ENCODE assay signal across 15 mouse cellular contexts in genomic region chr8:72146056-72146455, GRCm38 (mm10). TPM values are rescaled to one million over a fixed set of nuclear protein-coding genes. Genes with fewer than 3 reads are reported as not detected.
A peak's percentile ranks its signal among the peaks of the same experiment; 100 is the strongest.
DNase-seq lines count a peak whose midpoint lies in the region; ATAC-seq lines count a peak whose summit lies in the region.
"Had no signal": no experiment of that assay in that cellular context is flagged by ENCODE, and none has a peak within 500 bp of the region (broad histone marks: within the 10 kb centered on the region; RNA-seq: fewer than 3 reads in every experiment).

No protein-coding gene starts in this region.

- DNase-seq in midbrain, embryonic 11.5 days (ENCODE audit: low spot score, missing footprints): peak; percentile 8
- no peak for DNase-seq in midbrain, embryonic 10.5 days (ENCODE audit: low spot score)
- peak; percentile 52 to 64 for DNase-seq in adrenal gland, postnatal 36 days
- DNase-seq in cerebellum, postnatal 25 days: no peak
- DNase-seq in cerebellum, postnatal 36 days: no peak
- no peak for DNase-seq in left cerebral cortex, postnatal 25 days (ENCODE audit: low spot score in 2 of 2)
- DNase-seq: thymus, postnatal 14 days had no signal

- 79% methylated on average over 1 of the region's 1 CpGs for whole genome bisulfite sequencing in midbrain, embryonic 11.5 days
- WGBS in midbrain, embryonic 10.5 days: 75% methylated on average over 1 of the region's 1 CpGs
- WGBS in lung, embryonic 16.5 days: 71% methylated on average over 1 of the region's 1 CpGs

- H3K9me3 ChIP-seq in midbrain, embryonic 11.5 days (ENCODE audit: control insufficient read depth, low read length): no peaks in the 10 kb centered on the region
- H3K9me3 ChIP-seq in midbrain, embryonic 10.5 days (replicated peaks): no peaks in the 10 kb centered on the region
- no peaks in the 10 kb centered on the region for H3K9me3 ChIP-seq in lung, embryonic 16.5 days (ENCODE audit: control insufficient read depth, low read length)
- H3K9me3 ChIP-seq: hindbrain, embryonic 15.5 days; limb, embryonic 15.5 days had no signal

- no peak for ATAC-seq in midbrain, embryonic 11.5 days (ENCODE audit: low FRiP score)
- ATAC-seq in lung, embryonic 16.5 days (ENCODE audit: low read depth): peak; percentile 24; the same call in 1 of the 2 replicates
- ATAC-seq: activated CD4-positive, CD25-positive, alpha-beta regulatory T cell, adult 4 months; forebrain, embryonic 16.5 days had no signal

- H3K4me3 ChIP-seq in midbrain, embryonic 11.5 days (ENCODE audit: low read depth, low read length): no peak overlapping the region
- no peak overlapping the region for H3K4me3 ChIP-seq in midbrain, embryonic 10.5 days
- no peak overlapping the region for H3K4me3 ChIP-seq in lung, embryonic 16.5 days (ENCODE audit: low read length)
- H3K4me3 ChIP-seq: hindbrain, embryonic 15.5 days; limb, embryonic 15.5 days had no signal

- intact Hi-C loops in left cerebral cortex, postnatal 25 days (cut with DNase I): no loop called here

- no peak overlapping the region for H3K4me2 ChIP-seq in midbrain, embryonic 11.5 days
- no peak overlapping the region for H3K4me2 ChIP-seq in lung, embryonic 16.5 days (ENCODE audit: low read depth, low read length)
- H3K4me2 ChIP-seq: heart, embryonic 11.5 days; hindbrain, embryonic 15.5 days; limb, embryonic 15.5 days had no signal

- H3K36me3 ChIP-seq in midbrain, embryonic 11.5 days (ENCODE audit: control insufficient read depth, insufficient read depth, low read length): peaks cover 27% of the 10 kb centered on the region
- peaks cover 97% of the 10 kb centered on the region for H3K36me3 ChIP-seq in midbrain, embryonic 10.5 days
- peaks cover 74% of the 10 kb centered on the region for H3K36me3 ChIP-seq in lung, embryonic 16.5 days (ENCODE audit: control insufficient read depth, insufficient read depth, low read length)

- H3K4me1 ChIP-seq in midbrain, embryonic 11.5 days (ENCODE audit: control insufficient read depth, insufficient read depth, low read length): no peaks in the 10 kb centered on the region
- H3K4me1 ChIP-seq in midbrain, embryonic 10.5 days: no peaks in the 10 kb centered on the region
- H3K4me1 ChIP-seq in lung, embryonic 16.5 days (replicated peaks; ENCODE audit: control insufficient read depth, insufficient read depth, low read length): no peaks in the 10 kb centered on the region
- H3K4me1 ChIP-seq: hindbrain, embryonic 15.5 days; limb, embryonic 15.5 days had no signal

- H3K27ac ChIP-seq in midbrain, embryonic 11.5 days (ENCODE audit: low read depth, low read length): no peak overlapping the region
- H3K27ac ChIP-seq in midbrain, embryonic 10.5 days (replicated peaks): no peak overlapping the region
- H3K27ac ChIP-seq in lung, embryonic 16.5 days (ENCODE audit: low read length): no peak overlapping the region
- H3K27ac ChIP-seq: hindbrain, embryonic 15.5 days had no signal

- H3K9ac ChIP-seq in midbrain, embryonic 11.5 days (ENCODE audit: low read length): no peak overlapping the region
- H3K9ac ChIP-seq in lung, embryonic 16.5 days (ENCODE audit: low read length): no peak overlapping the region
- H3K9ac ChIP-seq: hindbrain, embryonic 15.5 days; limb, embryonic 15.5 days had no signal

- no peaks in the 10 kb centered on the region for H3K27me3 ChIP-seq in midbrain, embryonic 11.5 days (ENCODE audit: control insufficient read depth, insufficient read depth, low read length)
- no peaks in the 10 kb centered on the region for H3K27me3 ChIP-seq in midbrain, embryonic 10.5 days (ENCODE audit: low read depth, poor library complexity, severe bottlenecking)
- H3K27me3 ChIP-seq in lung, embryonic 16.5 days (ENCODE audit: control insufficient read depth, insufficient read depth, low read depth, low read length): no peaks in the 10 kb centered on the region
- H3K27me3 ChIP-seq: hindbrain, embryonic 15.5 days; limb, embryonic 15.5 days had no signal

RNA-seq across cellular contexts. Expression of gene Tpm4, which starts 11.3 kb away (rescaled TPM):
- 548 and 589 TPM in 2 replicates for polyA plus RNA-seq in midbrain, embryonic 11.5 days (2014; fragmentation: Nextera tagmentation; extraction: Ambion mirVana)
- polyA plus RNA-seq in midbrain, embryonic 10.5 days (2016; fragmentation: Nextera tagmentation; extraction: Ambion mirVana): 560 and 595 TPM in 2 replicates
- 100 to 1,000 TPM; 198 to 284 TPM for total RNA-seq in adrenal gland, postnatal 36 days (2021)
- 906 and 927 TPM in 2 replicates for polyA plus RNA-seq in lung, embryonic 16.5 days (2015; fragmentation: Nextera tagmentation; extraction: Ambion mirVana)
- total RNA-seq in left cerebral cortex, postnatal 25 days (2021): 10 to 100 TPM; 30.2 to 30.9 TPM

RNA-seq across cellular contexts. Expression of gene Rab8a, which starts 14.9 kb away (rescaled TPM):
- 103 and 107 TPM in 2 replicates for polyA plus RNA-seq in midbrain, embryonic 11.5 days (2014; fragmentation: Nextera tagmentation; extraction: Ambion mirVana)
- 133 and 145 TPM in 2 replicates for polyA plus RNA-seq in midbrain, embryonic 10.5 days (2016; fragmentation: Nextera tagmentation; extraction: Ambion mirVana)
- 10 to 100 TPM; 56.8 to 67.0 TPM for total RNA-seq in adrenal gland, postnatal 36 days (2021)
- 112 and 125 TPM in 2 replicates for polyA plus RNA-seq in lung, embryonic 16.5 days (2015; fragmentation: Nextera tagmentation; extraction: Ambion mirVana)
- 10 to 100 TPM; 40.9 to 41.9 TPM for total RNA-seq in left cerebral cortex, postnatal 25 days (2021)

RNA-seq across cellular contexts. Expression of gene Olfr374, which starts 39.2 kb away (rescaled TPM):
- not detected in 2 replicates for polyA plus RNA-seq in midbrain, embryonic 11.5 days (2014; fragmentation: Nextera tagmentation; extraction: Ambion mirVana)
- not detected in 2 replicates for polyA plus RNA-seq in midbrain, embryonic 10.5 days (2016; fragmentation: Nextera tagmentation; extraction: Ambion mirVana)
- not detected for total RNA-seq in adrenal gland, postnatal 36 days (2021)
- not detected in 2 replicates for polyA plus RNA-seq in lung, embryonic 16.5 days (2015; fragmentation: Nextera tagmentation; extraction: Ambion mirVana)
- not detected for total RNA-seq in left cerebral cortex, postnatal 25 days (2021)
- total RNA-seq: layer of hippocampus, postnatal 14 days had no signal
- polyA plus RNA-seq: forebrain, embryonic 16.5 days; heart, embryonic 11.5 days; hindbrain, embryonic 15.5 days; kidney, embryonic 16.5 days had no signal

RNA-seq across cellular contexts. Expression of gene Hsh2d, which starts 43.4 kb away (rescaled TPM):
- not detected in 2 replicates for polyA plus RNA-seq in midbrain, embryonic 11.5 days (2014; fragmentation: Nextera tagmentation; extraction: Ambion mirVana)
- polyA plus RNA-seq in midbrain, embryonic 10.5 days (2016; fragmentation: Nextera tagmentation; extraction: Ambion mirVana): 0.07 TPM in 1 of 2 replicates, not detected in the other
- total RNA-seq in adrenal gland, postnatal 36 days (2021): not detected
- 0.41 and 0.60 TPM in 2 replicates for polyA plus RNA-seq in lung, embryonic 16.5 days (2015; fragmentation: Nextera tagmentation; extraction: Ambion mirVana)
- total RNA-seq in left cerebral cortex, postnatal 25 days (2021): not detected
- total RNA-seq: layer of hippocampus, postnatal 14 days had no signal
- polyA plus RNA-seq: forebrain, embryonic 16.5 days; hindbrain, embryonic 15.5 days; kidney, embryonic 16.5 days; limb, embryonic 15.5 days had no signal

Comparison
In these comparisons a context has a peak if more than half of its experiments do, and no peak if none do; other contexts are left out.
1. DNase-seq: peak in midbrain, embryonic 11.5 days (single experiment) and adrenal gland, postnatal 36 days (2 of 2); none in midbrain, embryonic 10.5 days (single experiment), cerebellum, postnatal 25 days (0 of 2), cerebellum, postnatal 36 days (0 of 2) and left cerebral cortex, postnatal 25 days (0 of 2).